Mouse (Mus musculus) urinary bladder, postnatal 14 days (tissue): Measurements from ENCODE around the gene Cdk6.
"Not testable (repeated sequence)": the region's sequence is repeated elsewhere in the genome, so short reads cannot be mapped to it uniquely, and the experiment has no call there.

Source experiments
- DNase-seq: peaks from one replicate; pipeline ENCODE4 v3.0.0; 2021; ENCODE audit warnings: low spot score

The Cdk6 gene

DNA sequence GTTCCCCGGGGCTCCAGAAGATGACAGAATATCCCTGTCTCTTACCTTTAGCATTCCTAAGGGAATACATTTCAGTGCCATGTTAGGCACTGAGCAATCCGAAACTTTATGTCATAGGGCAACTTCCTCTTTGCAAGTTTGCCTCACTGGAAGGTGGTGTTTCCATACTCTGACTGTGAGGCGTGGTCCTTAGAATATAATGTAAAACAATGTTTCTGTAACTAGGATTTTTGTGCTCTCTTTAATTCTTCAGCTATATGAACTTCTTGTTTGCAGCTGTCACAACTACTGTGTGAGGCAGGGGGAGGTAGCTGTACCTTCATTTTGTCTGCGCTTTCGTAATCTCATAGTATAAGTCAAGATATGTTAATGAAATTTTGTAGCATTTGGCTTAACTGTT lies 92.8 kb downstream of the Cdk6 start:
- DNase-seq = not testable (repeated sequence)

- not testable (repeated sequence) for DNase-seq
Observed at GRCm38 (mm10) chr5:3438453-3439003, 97.2 kb downstream of the Cdk6 start.

DNA sequence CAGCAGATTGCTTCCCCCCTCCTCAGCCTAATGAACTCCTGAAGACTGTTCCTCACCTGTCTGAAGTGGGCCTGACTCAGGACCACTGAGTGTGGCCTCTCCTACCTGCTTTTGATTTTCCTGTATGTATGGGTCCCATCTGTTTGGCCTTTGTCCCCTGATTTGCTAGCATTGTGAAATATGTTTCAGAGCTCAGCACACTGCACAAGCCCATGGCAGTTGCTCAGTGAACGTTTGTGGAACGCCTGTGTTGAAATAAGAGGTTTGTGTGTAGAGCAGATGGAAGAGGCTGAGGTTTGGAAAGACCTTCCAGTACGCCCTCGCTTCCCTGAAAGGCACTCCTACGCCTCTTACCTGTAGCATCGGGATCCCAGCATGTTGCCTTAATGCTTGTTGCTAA lies 98.1 kb downstream of the Cdk6 start:
- not testable (repeated sequence) for DNase-seq

- DNase-seq = not testable (repeated sequence)
Observed at GRCm38 (mm10) chr5:3442524-3442923, 101.2 kb downstream of the Cdk6 start.

GRCm38 (mm10) chr5:3451233-3451632 lies 109.9 kb downstream of the Cdk6 start:
- not testable (repeated sequence) for DNase-seq

DNA sequence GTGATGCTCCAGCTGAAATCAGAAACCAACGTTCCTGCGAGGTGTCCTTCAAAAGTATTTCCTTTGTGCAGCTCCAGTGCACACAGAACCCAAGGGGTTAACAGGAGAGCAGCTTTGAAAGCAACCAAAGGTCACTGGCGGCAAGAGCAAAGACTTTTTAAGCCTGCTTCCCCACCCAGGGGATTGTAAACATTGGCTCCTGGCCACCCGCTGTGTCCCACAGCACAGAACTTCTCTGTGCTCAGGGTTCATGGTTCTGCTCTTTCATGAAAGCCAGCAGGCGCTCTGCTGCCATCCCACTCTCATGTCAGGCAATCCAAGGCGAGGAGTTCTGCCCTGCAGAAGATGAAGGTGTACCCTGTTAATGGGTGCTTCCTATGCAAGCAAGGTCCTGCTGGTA lies 112.7 kb downstream of the Cdk6 start:
- not testable (repeated sequence) for DNase-seq

DNA sequence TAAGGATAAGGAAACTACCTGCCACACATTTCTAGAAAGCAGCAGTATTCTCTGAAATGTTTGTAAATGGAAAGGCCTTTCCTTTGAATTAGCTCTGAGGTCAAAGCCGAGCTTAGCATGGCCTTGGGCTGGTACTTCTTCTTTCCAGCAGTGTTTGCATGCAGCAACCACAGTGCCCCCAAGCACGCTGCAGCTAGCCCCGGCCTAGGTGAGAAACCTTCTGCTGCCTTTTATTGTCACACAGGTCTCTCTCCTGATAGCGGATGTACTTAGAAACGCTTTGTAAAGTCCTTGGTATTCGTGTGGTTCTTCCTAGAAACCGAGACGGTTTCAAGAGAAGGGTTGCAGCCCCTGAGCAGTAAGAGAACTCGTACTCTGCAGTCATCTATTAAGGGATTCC lies 119.6 kb downstream of the Cdk6 start:
- DNase-seq = no peak

DNA sequence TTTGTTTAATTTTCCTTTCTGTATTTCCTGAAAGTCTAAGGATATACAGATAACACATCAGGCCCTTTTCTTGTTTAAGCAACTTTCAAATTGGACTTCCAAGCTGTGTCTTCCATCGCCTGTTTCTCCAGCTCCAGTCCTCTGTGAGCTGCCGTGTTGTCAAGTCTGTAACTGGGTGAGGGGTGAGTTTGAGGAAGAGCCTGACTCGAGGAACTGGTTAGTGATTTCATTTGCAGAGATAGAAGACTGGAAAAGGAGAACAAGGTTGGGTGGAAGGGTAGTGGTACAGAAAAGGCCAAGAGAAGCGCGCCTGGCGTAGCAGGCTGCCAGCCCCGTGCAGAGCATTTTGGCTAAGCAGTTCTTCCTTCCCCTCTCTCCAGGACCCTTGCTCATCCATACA lies 120.1 kb downstream of the Cdk6 start:
- no peak for DNase-seq

GRCm38 (mm10) chr5:3462897-3463757 lies 121.8 kb downstream of the Cdk6 start:
- no peak for DNase-seq

GRCm38 (mm10) chr5:3463758-3464157 lies 122.5 kb downstream of the Cdk6 start:
- DNase-seq = no peak

DNA sequence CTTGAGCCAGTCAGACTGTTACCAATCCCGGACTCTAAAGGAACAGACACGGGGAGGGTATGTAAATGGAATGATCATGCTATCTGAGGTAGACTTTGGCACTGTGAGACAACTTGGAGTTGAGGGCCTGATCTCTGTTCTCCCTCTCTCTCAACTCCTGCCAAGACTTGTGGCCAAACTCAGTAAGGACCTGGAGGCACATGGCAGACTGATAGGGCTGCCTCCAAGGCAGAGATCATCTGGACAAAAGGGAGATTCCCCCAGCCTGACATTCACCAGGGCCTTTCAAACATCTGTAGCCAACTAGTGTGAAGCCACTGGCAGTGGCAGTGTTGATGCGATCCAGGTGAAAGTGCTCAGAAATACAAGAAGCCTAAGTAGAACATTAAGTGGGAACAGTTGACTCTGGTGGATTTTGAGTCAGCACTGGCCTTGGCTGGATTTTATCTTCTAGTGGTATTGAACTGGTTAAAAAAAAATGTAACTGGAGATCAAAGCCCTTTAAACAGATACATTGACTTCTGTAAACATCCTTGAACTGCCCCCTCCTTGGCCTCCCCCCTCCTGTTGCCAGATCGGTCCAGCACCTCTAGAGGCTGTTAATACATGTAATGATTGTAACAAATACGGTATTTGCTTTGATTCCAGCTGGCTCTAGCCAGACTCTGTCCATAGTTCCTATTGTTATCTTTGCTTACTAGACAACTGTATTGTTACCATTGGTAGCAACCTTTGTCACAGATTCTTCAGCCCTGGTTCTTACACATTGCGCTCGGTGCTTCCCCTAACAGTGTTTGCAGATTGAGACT lies 125.0 kb downstream of the Cdk6 start:
- DNase-seq = no peak

DNA sequence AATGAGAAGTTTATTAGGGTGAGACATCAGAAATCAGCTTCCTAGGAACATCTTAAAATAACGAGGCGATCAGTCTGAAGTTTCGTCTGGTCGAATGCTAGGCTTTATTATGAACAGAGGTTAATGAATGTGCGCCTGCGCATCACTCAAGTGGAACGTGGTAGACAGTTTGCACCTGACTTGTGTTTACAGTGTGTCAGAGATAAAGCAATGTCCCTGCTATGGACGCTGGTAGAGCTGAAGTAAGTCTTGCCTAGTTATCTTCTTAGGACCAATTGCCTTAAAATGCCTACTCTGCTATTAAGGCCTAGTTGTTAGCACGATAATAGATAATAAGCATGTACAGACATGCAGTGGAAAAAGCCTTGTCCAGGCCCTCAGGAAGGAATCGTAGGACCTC lies 129.6 kb downstream of the Cdk6 start:
- no peak for DNase-seq

GRCm38 (mm10) chr5:3472311-3473156 lies 131.2 kb downstream of the Cdk6 start:
- DNase-seq = no peak

DNA sequence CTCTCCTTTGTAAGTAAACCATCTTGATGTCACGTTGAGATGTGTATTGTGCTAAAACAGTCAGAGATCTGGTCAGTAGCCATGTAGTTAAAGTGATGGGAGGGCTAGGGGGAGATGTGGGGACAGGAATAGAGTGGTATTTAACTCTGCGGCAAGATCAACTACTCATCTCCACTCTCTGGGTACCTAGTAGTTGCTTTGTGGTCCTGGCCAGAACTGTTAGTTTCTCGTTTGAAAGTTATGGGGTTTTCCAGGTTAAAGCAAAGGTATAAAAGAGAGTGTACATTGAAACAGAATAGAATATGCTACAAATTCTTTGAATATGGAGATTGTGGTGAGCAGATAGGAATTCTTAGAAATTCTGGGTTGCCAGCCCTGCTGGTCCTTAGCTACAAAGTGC lies 136.4 kb downstream of the Cdk6 start:
- DNase-seq = no peak

GRCm38 (mm10) chr5:3478216-3478615 lies 136.9 kb downstream of the Cdk6 start:
- no peak for DNase-seq

DNA sequence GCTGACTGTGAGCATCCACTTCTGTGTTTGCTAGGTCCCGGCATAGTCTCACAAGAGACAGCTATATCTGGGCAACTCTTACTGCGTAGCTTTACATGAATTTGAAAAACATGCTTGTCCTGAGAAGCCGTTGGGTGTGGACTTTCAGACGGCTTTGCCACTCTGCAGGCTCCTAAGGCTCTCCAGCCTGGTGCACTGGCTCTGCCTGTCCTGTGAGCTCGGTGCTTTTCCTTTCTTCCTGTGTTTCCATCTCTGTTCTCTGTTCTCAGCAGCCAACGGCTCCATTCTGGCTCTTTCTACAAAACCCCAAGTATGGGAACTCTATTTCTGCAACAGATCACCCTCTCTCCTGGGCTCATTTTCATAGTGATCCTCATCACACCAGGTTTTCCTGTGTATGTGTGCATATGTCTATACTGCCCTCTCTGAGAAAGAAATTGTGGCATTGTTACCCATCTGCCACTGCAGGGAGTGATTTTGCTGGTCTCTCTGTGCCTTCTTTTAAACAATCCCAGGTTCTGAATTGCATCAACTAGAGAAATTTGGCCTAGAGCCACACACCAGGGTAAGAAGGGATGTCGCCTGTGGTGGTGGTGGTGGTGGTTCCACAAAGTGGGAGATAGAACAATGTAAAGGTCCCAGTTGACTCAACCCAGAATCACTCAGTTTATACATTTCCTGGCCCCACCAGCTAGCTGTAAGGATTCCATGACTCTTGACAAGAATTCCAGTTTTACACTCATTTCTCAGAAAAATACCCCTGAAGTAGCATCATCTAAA lies 137.9 kb downstream of the Cdk6 start:
- no peak for DNase-seq

- no peak for DNase-seq
Observed at GRCm38 (mm10) chr5:3480637-3481395, 139.5 kb downstream of the Cdk6 start.

DNA sequence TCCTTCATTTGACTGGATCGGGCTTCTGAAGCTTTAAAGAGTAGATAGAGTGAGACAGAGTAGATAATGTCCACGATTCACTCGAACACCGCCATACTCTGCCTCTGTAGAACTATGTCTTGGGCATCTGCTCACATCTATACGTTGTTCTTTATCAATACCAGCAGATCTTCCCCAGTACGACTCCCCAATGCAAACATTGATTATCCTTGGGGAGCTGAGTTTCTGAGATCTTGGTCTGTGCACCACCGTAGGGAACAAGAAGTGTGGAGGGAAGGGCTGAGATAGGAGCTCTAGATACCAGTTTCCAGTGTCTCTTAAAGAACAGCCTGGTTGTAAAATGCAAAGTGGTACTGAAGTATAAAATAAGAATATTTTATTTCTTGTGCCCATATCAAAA lies 141.2 kb downstream of the Cdk6 start:
- no peak for DNase-seq

DNA sequence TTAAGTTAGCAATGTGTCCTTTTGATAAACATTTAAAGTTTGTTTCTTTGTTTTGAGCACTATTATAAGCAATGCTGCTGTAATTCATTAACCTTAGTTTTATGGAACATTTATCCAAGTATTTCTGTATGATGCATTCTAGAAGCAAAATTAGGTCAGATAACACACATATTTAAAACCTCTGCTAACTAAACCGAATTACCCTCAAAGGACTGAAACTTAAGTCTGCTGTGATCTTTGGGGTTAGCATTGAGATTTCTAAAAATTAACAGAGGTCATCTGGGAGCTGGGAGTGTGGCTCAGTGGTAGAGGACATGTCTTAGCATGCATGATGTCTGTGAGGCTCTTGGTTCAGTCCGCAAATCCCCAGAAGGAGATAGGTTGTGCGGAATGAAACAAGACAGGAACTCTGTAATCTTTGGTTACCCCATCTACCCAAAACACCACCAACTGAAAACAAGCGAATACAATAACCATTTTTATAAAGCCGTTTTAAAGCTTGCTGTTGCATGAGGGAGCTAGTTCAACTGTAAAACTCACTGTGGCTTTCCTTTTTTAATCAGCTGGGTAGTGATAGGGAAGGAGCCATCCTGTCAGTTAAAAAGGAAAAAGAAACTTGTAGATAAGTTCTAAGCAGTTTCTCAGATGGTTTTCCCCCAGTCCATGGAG lies 141.9 kb downstream of the Cdk6 start:
- DNase-seq = no peak
